Mouse (Mus musculus): ENCODE measurements around the gene Igfbpl1. TPM values are rescaled to one million over a fixed set of nuclear protein-coding genes. Genes with fewer than 3 reads are reported as not detected.

The Igfbpl1 gene
- total and polyA plus RNA-seq, 3 experiments, result not detected

GRCm38 (mm10) chr4:45824761-45825556 is 1.8 kb downstream of the Igfbpl1 start:
- Histone ChIP-seq H3K9ac (ENCODE audit: insufficient read depth, low read depth) (no peak overlapping the region), H3K79me2 (replicated peaks; ENCODE audit: control insufficient read depth, extremely low read depth, insufficient read depth, poor library complexity, severe bottlenecking) (no peaks in the 10 kb centered on the region), H3K36me3 (replicated peaks in 1 of 2; ENCODE audit: control insufficient read depth in 1 of 2, insufficient read depth in 1 of 2, low read length in 1 of 2) (no peaks in the 10 kb centered on the region), H3K9me3 (replicated peaks; ENCODE audit: low read length) (no peaks in the 10 kb centered on the region), H3K4me1 (ENCODE audit: control insufficient read depth in 1 of 2, insufficient read depth in 2 of 2) (peaks cover 0 to 3% of the 10 kb centered on the region in 2 experiments; a peak in 2 of 4 replicates), H3K27ac (ENCODE audit: insufficient read depth, low read depth) (no peak overlapping the region), H3K4me3 (replicated peaks in 1 of 3; ENCODE audit: low read depth in 2 of 3, low read length in 2 of 3, poor library complexity in 1 of 3) (no peak overlapping the region), H3K27me3 (replicated peaks) (peaks cover 20% of the 10 kb centered on the region), H3K4me2 (ENCODE audit: insufficient read depth, low read depth, poor library complexity, severe bottlenecking) (no peak overlapping the region)
- dilution Hi-C loops (cut with MboI; ENCODE audit: extremely low pct_ligation_motif_present, extremely low pct_unique_long_range_greater_than_20kb, low sequenced_read_pairs) (no loop called here), in situ Hi-C loops (cut with MboI; ENCODE audit: low pct_ligation_motif_present, low pct_unique_long_range_greater_than_20kb, low sequenced_read_pairs) (no loop called here)
- no peak for DNase-seq (ENCODE audit: extremely low read depth)
- TF ChIP-seq ELF1 (IDR thresholded peaks at IDR 0.05; ENCODE audit: low read depth, low read length), result no peak
- no peak for TF ChIP-seq MYC (IDR thresholded peaks at IDR 0.05; ENCODE audit: low read depth, low read length)
- TF ChIP-seq ETS1 (conservative IDR thresholded peaks at IDR 0.05; ENCODE audit: low read depth, low read length), result no peak
- no peak for TF ChIP-seq ZNF384 (IDR thresholded peaks at IDR 0.05; ENCODE audit: low read depth, low read length)
- TF ChIP-seq MAZ (IDR thresholded peaks at IDR 0.05; ENCODE audit: low read depth, low read length), result no peak
- no peak for TF ChIP-seq POLR2A (IDR thresholded peaks at IDR 0.05; ENCODE audit: low read depth, low read length)
- no peak for TF ChIP-seq USF1 (IDR thresholded peaks at IDR 0.05; ENCODE audit: low read depth, low read length)
- no peak for TF ChIP-seq TBP (conservative IDR thresholded peaks at IDR 0.05; ENCODE audit: low read depth, low read length)
- no peak for TF ChIP-seq ZMIZ1 (IDR thresholded peaks at IDR 0.05; ENCODE audit: low read depth, low read length)

GRCm38 (mm10) chr4:45824049-45824760 is 2.5 kb downstream of the Igfbpl1 start:
- dilution Hi-C loops (cut with MboI; ENCODE audit: extremely low pct_ligation_motif_present, extremely low pct_unique_long_range_greater_than_20kb, low sequenced_read_pairs) (no loop called here), in situ Hi-C loops (cut with MboI; ENCODE audit: low pct_ligation_motif_present, low pct_unique_long_range_greater_than_20kb, low sequenced_read_pairs) (no loop called here)
- H3K27ac ChIP-seq (ENCODE audit: insufficient read depth, low read depth), result no peak overlapping the region
- no peaks in the 10 kb centered on the region for H3K79me2 ChIP-seq (replicated peaks; ENCODE audit: control insufficient read depth, extremely low read depth, insufficient read depth, poor library complexity, severe bottlenecking)
- H3K9ac ChIP-seq (ENCODE audit: insufficient read depth, low read depth), result no peak overlapping the region
- DNase-seq (ENCODE audit: extremely low read depth), result no peak
- peaks cover 14% of the 10 kb centered on the region for H3K27me3 ChIP-seq (replicated peaks)
- no peak overlapping the region for H3K4me3 ChIP-seq (replicated peaks in 1 of 3; ENCODE audit: low read depth in 2 of 3, low read length in 2 of 3, poor library complexity in 1 of 3)
- no peak overlapping the region for H3K4me2 ChIP-seq (ENCODE audit: insufficient read depth, low read depth, poor library complexity, severe bottlenecking)
- TF ChIP-seq NRF1 (IDR thresholded peaks at IDR 0.05; ENCODE audit: low read depth, low read length) (no peak), JUN (IDR thresholded peaks at IDR 0.05; ENCODE audit: insufficient read depth, low read depth, low read length) (no peak), USF1 (IDR thresholded peaks at IDR 0.05; ENCODE audit: low read depth, low read length) (no peak), NELFE (IDR thresholded peaks at IDR 0.05; ENCODE audit: low read depth, low read length) (no peak), TCF12 (IDR thresholded peaks at IDR 0.05; ENCODE audit: low read depth, low read length) (no peak)
- peaks cover 0 to 11% of the 10 kb centered on the region in 2 experiments; a peak in 2 of 4 replicates for H3K4me1 ChIP-seq (ENCODE audit: control insufficient read depth in 1 of 2, insufficient read depth in 2 of 2)
- H3K36me3 ChIP-seq (replicated peaks in 1 of 2; ENCODE audit: control insufficient read depth in 1 of 2, insufficient read depth in 1 of 2, low read length in 1 of 2), result no peaks in the 10 kb centered on the region
- no peaks in the 10 kb centered on the region for H3K9me3 ChIP-seq (replicated peaks; ENCODE audit: low read length)
